Mouse (Mus musculus) activated CD4-positive, CD25-positive, alpha-beta regulatory T cell, adult 4 months (primary cell): ENCODE measurements around the gene Mllt10. TPM values are rescaled to one million over a fixed set of nuclear protein-coding genes. Genes with fewer than 3 reads are reported as not detected.

Source experiments
- ATAC-seq: one replicate; pipeline ENCODE4 v1.8.0; 2017
- polyA plus RNA-seq, 2 experiments: library from polyadenylated mRNA; unstranded; fragments of 100-300 nt; shearing (Covaris generic); gene quantifications; one replicate each; pipeline ENCODE4 v1.2.1; 2017

Gene Mllt10
- polyA plus RNA-seq, 2 experiments from 2014 or later, result 34.0 to 36.9 TPM

DNA sequence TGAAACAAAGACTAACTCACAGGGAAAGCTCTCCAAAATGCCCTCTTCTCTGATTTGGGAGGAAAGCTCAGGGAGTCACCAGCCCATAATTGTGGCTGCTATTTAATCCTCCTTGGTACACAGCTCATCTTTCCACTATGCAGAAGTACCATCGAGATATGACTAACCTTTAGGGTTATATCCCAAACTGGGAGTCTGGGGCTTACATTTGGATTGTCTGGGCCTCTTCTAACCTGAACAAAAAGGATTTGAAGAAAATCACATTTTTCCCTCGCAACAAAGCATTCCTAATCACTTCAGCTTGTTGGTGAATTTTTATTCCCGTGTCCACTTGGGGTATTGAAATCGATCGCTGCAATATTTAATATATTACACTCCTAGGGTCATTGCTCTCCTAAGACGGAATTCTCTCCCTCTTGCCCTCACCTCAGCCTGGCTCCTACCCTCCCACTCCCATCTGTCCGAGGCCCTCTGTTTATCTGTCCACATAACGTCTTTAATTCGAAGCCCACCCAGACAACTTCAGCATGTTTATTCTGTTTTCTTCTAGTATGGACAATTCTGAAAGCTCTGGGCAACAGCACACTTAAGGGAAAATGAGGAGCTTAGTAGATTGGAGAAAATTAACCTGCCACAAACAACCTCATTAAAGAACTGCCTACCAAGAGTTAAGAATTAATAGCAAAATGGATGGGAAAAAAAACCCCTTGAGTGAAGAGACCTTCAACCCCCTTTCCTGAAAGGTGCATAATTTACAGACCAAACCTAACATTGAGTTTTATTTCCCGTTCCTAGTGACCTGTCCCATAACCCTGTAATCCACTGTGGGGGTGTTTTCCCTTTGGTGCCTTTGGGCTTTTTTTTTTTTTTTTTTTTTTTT, 20.4 kb upstream of the Mllt10 start:
- ATAC-seq, result no peak

DNA sequence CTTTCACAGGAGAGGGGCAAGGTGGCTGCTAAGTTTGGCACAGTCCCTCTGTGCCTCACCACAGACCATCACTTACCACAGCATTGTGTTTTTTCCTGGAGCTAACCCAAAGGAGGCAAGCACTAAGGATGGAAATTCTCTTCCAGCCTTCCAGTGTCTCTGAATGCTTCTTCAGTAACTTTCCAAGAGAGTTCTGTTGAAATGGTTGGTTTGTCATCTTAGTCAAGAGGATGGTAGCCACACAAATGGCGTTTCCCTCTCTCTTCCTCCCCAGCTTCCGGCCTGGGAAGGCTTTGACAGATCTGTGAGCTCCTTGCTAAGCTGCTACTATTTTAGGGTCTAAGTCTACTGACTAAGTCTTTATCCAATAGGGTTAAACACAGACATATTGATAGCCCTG, 17.5 kb upstream of the Mllt10 start, which contains the start of gene A930004D18Rik:
Gene A930004D18Rik (minus strand): TSS at position 247 of the 400 bp plus-strand sequence.
- no peak for ATAC-seq

GRCm38 (mm10) chr2:18038141-18038752, 16.8 kb upstream of the Mllt10 start:
- no peak for ATAC-seq

DNA sequence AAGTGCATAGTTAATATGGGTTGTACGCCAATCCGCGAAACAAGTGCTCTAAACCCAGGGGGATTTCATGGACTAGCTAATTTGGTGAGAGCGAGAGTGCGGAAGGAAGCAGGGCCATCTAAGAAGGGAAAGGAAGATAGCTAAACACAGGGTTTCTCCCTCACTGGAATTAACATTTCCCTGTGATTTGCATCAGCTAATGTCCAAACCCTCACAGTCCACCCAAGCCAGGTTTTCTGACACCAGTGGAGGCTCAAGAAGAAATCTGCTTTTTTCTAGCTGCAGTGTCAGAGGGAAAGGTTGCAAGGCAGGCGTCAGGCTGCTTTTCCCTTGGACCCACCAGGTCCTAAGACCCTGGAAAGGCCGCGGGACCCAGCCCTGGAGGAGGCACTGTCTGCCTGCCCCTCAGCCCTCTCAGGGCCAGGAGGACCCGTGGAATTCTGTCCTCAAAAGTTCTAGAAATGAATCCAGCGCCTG, 16.1 kb upstream of the Mllt10 start:
- ATAC-seq, result no peak

GRCm38 (mm10) chr2:18039566-18040290, 15.3 kb upstream of the Mllt10 start:
- no peak for ATAC-seq

- ATAC-seq, result no peak
Measured at GRCm38 (mm10) chr2:18040347-18041160, 14.5 kb upstream of the Mllt10 start.

- no peak for ATAC-seq
Measured at GRCm38 (mm10) chr2:18041199-18041885, 13.7 kb upstream of the Mllt10 start.

- no peak for ATAC-seq
Measured at GRCm38 (mm10) chr2:18045143-18045780, 9.8 kb upstream of the Mllt10 start.

DNA sequence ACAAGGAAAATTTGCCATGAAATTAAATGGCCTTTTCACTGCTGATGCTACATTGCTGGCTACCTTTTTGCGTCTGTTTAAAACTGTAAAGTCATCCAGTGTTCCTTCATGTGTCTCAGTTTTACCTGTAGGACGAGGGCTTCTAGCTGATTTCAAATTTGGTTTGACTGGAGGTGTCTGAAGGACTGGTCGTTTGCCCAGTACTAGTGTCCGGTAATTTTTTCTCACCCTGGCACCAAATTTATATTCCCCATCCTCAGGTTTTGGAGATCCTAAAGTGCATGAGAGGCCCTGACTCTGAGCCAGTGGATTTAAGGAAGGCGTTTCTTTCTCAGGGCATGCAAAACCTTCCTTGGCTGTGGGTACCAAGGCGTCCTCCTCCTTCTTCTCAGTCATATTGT, 9.3 kb upstream of the Mllt10 start:
- ATAC-seq, result no peak

DNA sequence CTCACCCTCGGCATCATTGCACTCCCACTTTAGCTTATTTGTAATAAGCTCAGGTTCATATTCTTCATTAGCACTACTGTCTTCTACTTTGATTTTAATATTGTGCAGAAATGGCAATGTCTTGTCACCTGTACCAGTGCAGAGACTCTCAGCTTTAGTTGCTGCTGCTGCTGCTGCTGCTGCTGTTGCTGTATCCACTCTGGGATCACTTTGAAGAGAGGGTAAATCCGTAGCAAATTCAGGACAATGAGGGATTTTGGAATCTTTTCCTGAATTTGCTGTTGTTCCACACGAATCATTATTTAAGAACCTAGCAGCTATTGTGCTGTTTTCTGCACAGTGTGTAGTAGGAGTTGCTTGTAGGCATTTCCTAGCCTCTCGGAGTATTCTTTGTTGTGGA, 8.9 kb upstream of the Mllt10 start:
- no peak for ATAC-seq

DNA sequence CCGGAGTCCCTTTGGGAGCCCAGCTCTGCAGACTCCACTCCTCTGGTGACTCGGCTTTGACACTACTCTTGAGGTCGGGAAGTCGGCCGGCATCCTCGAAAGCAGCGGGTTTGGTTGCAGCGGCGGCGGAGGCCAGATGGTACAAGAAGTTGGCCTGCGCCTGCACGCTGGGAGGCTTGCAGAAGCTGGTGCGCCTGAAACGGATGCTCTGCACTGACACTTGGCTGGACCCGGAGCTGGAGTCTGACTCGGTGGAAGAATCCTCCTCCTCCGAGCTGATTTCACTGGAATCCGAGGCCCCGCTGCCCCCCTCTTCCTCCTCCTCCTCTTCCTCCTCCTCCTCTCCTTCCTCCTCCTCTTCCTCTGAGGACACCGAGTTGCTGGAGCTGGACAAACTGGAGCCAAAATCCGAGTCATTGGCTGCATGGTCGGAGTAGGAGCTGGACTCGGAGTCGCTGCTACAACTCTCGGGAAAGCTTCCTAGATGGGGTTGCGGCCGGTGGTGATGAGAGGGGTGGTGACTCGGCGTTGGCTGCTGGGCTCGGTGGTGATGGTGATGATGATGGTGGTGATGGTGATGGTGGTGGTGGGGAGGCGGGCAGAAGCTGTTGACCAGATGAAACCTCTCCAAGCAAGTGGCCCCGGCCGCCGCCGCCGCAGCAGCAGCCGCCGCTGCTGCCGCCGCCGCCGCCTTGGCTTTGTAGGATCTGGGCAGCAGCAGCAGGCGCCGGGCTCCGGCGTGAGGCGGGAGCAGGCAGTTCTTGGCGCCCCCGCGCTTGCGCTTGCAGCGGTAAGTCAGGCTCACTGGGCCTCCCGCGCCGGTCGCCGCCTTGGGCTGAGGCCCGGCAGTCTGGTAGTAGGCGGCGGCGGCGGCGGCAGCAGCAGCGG, 8.0 kb upstream of the Mllt10 start:
- peak; percentile 41 for ATAC-seq

- ATAC-seq, result peak; percentile 66
Measured at GRCm38 (mm10) chr2:18047646-18048452, 7.2 kb upstream of the Mllt10 start.

GRCm38 (mm10) chr2:18048453-18049075, 6.5 kb upstream of the Mllt10 start, which contains the start of gene Skida1:
Gene Skida1 (minus strand): TSS chr2:18049051.
- no peak for ATAC-seq

DNA sequence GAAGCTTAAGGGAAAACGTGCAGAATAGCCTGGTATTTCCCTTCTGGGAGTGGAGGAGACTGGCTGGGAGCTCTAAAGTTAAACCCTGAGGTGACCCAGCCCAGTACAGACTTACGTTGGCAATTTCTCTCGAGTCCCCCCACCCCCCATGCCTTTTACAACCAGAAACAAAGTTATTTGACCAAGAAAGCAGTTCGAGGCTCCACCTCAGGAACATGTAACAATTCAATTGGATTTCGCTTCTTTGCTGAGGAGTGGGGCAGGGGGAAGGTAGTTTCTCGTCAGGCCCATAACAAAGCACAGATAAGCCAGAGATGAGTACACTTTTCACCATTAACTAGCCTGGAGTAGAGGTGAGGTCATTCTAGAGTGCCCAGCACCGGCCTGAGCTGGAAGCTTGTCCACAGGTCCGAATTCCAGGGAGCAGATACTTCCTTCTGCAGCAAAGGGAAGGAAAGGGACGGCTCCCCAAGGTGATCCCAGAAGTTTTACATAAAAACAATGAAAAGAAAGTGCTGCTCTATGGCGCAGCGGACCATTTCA, 5.7 kb upstream of the Mllt10 start:
- ATAC-seq, result no peak

- no peak for ATAC-seq
Measured at GRCm38 (mm10) chr2:18050018-18050417, 5.0 kb upstream of the Mllt10 start.

- peak; percentile 19 for ATAC-seq
Measured at GRCm38 (mm10) chr2:18050541-18050985, 4.5 kb upstream of the Mllt10 start.

DNA sequence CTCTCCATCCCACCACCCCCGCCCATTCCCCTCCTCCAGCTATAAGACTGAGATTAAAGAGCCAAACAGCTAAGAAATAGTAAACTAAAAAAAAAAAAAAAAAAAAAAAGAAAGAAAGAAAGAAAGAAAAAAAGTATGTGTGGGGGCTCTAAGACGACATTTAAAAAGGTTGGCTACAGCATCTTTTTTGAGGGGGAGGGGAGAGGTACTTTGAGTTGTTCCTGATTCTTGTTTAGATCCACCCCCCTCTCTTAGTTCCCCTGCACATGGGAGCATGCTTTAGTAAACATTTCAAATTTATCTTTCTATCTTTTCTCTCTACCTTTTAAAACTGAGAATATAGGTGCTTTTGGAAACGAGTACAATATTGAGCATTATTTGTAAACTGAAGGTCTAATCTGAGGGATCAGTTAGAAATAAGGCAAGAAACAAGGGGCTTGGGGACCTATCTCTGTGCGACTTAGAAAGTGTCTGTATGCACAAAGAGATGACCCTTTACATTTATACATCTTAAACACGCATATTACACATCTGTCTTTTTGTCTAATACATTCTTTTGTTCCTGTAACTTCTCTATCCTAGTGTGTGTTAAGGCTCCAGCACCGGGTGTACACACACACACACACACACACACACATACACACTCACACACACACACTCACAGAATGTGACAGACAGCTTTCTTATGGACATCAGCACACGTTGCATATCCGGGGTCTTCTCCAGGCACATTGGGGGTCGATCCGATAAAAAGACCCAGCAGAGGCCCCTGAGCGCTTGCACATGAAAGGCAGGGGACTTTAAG, 3.8 kb upstream of the Mllt10 start:
- ATAC-seq, result no peak
